Mouse (Mus musculus) forebrain, embryonic 11.5 days (tissue): ENCODE measurements around the gene Hnf1a. TPM values are rescaled to one million over a fixed set of nuclear protein-coding genes. Genes with fewer than 3 reads are reported as not detected.
A peak's percentile ranks its signal among the peaks of the same experiment; 100 is the strongest.
"Not testable (repeated sequence)": the region's sequence is repeated elsewhere in the genome, so short reads cannot be mapped to it uniquely, and the experiment has no call there.

Experiments used
- ATAC-seq: fragments of 200-750 bp; cut with Nextera tagmentation; replicated peaks from 2 replicates; pipeline ENCODE4 v1.8.0; 2017; ENCODE audit warnings: moderate TSS enrichment; ENCODE audit not compliant: low FRiP score
- DNase-seq: peaks from one replicate; pipeline ENCODE4 v3.0.0-alpha.2; 2017; ENCODE audit warnings: low spot score
- H3K27ac ChIP-seq: fragments of 300-500 bp; sonication (generic); 2 replicates; pipeline ENCODE4 v1.5.1; 2014; ENCODE audit warnings: low read depth, low read length
- H3K27me3 ChIP-seq: fragments of 300-500 bp; sonication (generic); 2 replicates; pipeline ENCODE4 v1.6.1; 2014; ENCODE audit warnings: mild to moderate bottlenecking, low read length, mixed read lengths; ENCODE audit not compliant: control insufficient read depth, insufficient read depth
- H3K36me3 ChIP-seq: fragments of 300-500 bp; sonication (generic); 2 replicates; pipeline ENCODE4 v1.6.1; 2014; ENCODE audit warnings: mild to moderate bottlenecking, low read length, moderate library complexity, mixed read lengths; ENCODE audit not compliant: control insufficient read depth, insufficient read depth
- H3K4me1 ChIP-seq: fragments of 300-500 bp; sonication (generic); replicated peaks from 2 replicates; pipeline ENCODE4 v1.6.1; 2014; ENCODE audit warnings: low read length, mixed read lengths; ENCODE audit not compliant: control insufficient read depth, insufficient read depth
- H3K4me2 ChIP-seq: fragments of 300-500 bp; sonication (generic); 2 replicates; pipeline ENCODE4 v1.6.1; 2014; ENCODE audit warnings: low read depth, mild to moderate bottlenecking, low read length, moderate library complexity, mixed read lengths; ENCODE audit not compliant: severe bottlenecking
- H3K4me3 ChIP-seq: fragments of 300-500 bp; sonication (generic); 2 replicates; pipeline ENCODE4 v1.5.1; 2014; ENCODE audit warnings: low read depth, low read length
- H3K9ac ChIP-seq: fragments of 300-500 bp; sonication (generic); 2 replicates; pipeline ENCODE4 v1.6.1; 2014; ENCODE audit warnings: low read length
- H3K9me3 ChIP-seq: fragments of 300-500 bp; sonication (generic); 2 replicates; pipeline ENCODE4 v1.6.1; 2016; ENCODE audit warnings: low read length, mixed read lengths; ENCODE audit not compliant: control insufficient read depth
- WGBS: fragments of 180-500 bp; shearing (Covaris S2); extraction: QIAGEN DNeasy Blood & Tissue Kit; methylation state at CpG from one replicate; pipeline ENCODE4 v1.1.7; 2014; 5-methylcytosine and 5-hydroxymethylcytosine counted together
- polyA plus RNA-seq: library from polyadenylated mRNA; unstranded; fragments of >200 nt; fragmentation: Nextera tagmentation; extraction: Ambion mirVana; gene quantifications from 2 replicates; pipeline ENCODE4 v1.2.1, GENCODE M21; 2014

The Hnf1a gene
- polyA plus RNA-seq, 1 experiment from 2014 or later: not detected

GRCm38 (mm10) chr5:114948891-114949290, 22.0 kb downstream of the Hnf1a start:
- Histone ChIP-seq H3K9ac (no peak overlapping the region), H3K4me1 (no peaks in the 10 kb centered on the region), H3K9me3 (no peaks in the 10 kb centered on the region), H3K27me3 (no peaks in the 10 kb centered on the region), H3K36me3 (peaks cover 4% of the 10 kb centered on the region), H3K4me3 (no peak overlapping the region), H3K27ac (no peak overlapping the region), H3K4me2 (no peak overlapping the region)
- no peak for ATAC-seq
- 87% methylated on average over 6 of the region's 6 CpGs for WGBS
- DNase-seq: no peak

- Histone ChIP-seq H3K36me3 (peaks cover 4% of the 10 kb centered on the region), H3K27ac (no peak overlapping the region), H3K9me3 (no peaks in the 10 kb centered on the region), H3K4me2 (no peak overlapping the region), H3K4me3 (no peak overlapping the region), H3K27me3 (no peaks in the 10 kb centered on the region), H3K9ac (no peak overlapping the region), H3K4me1 (no peaks in the 10 kb centered on the region)
- no peak for DNase-seq
- no peak for ATAC-seq
- 94% methylated on average over 10 of the region's 10 CpGs for WGBS
Observed at GRCm38 (mm10) chr5:114945072-114945471, 25.8 kb downstream of the Hnf1a start.

GRCm38 (mm10) chr5:114942766-114943130, 28.1 kb downstream of the Hnf1a start:
- H3K36me3 ChIP-seq: peaks cover 4% of the 10 kb centered on the region
- peak overlapping the region; percentile 88 for H3K9ac ChIP-seq
- no peak for ATAC-seq
- H3K27ac ChIP-seq: no peak overlapping the region
- H3K4me1 ChIP-seq: no peaks in the 10 kb centered on the region
- DNase-seq: no peak
- no peaks in the 10 kb centered on the region for H3K9me3 ChIP-seq
- H3K27me3 ChIP-seq: no peaks in the 10 kb centered on the region
- WGBS: 42% methylated on average over 4 of the region's 4 CpGs
- peak overlapping the region; percentile 79 for H3K4me3 ChIP-seq
- H3K4me2 ChIP-seq: peak overlapping the region; percentile 78

GRCm38 (mm10) chr5:114942074-114942765, 28.7 kb downstream of the Hnf1a start, which contains the start of gene 2210016L21Rik:
Gene 2210016L21Rik, plus strand, starts transcription at chr5:114942158.
- 1% methylated on average over 39 of the region's 39 CpGs for WGBS

GRCm38 (mm10) chr5:114941138-114941537, 29.8 kb downstream of the Hnf1a start:
- not testable (repeated sequence) for H3K9ac ChIP-seq, H3K27ac ChIP-seq, H3K36me3 ChIP-seq, DNase-seq, H3K9me3 ChIP-seq, H3K4me2 ChIP-seq, H3K27me3 ChIP-seq, H3K4me1 ChIP-seq, ATAC-seq, H3K4me3 ChIP-seq
- WGBS: 65% methylated on average over 3 of the region's 3 CpGs

More at GRCm38 (mm10) chr5:114942074-114942765, 28.7 kb downstream of the Hnf1a start, which contains the start of gene 2210016L21Rik:
- peak; percentile 92 for DNase-seq
- Histone ChIP-seq H3K4me2 (peak within 1 kb of the TSS; percentile 78), H3K4me3 (peak within 1 kb of the TSS; percentile 79), H3K4me1 (no peaks in the 10 kb centered on the region), H3K9ac (peak within 1 kb of the TSS; percentile 88), H3K27ac (peak within 1 kb of the TSS; percentile 46; the same call in 1 of the 2 replicates), H3K9me3 (no peaks in the 10 kb centered on the region), H3K36me3 (peaks cover 4% of the 10 kb centered on the region), H3K27me3 (no peaks in the 10 kb centered on the region)
- ATAC-seq: peak; percentile 94

GRCm38 (mm10) chr5:114935838-114936237, 35.1 kb downstream of the Hnf1a start:
- H3K9ac ChIP-seq: no peak overlapping the region
- no peak overlapping the region for H3K27ac ChIP-seq
- ATAC-seq (no peak), DNase-seq (no peak)
- H3K36me3 ChIP-seq: no peaks in the 10 kb centered on the region
- H3K4me2 ChIP-seq: no peak overlapping the region
- H3K9me3 ChIP-seq: no peaks in the 10 kb centered on the region
- no peak overlapping the region for H3K4me3 ChIP-seq
- H3K27me3 ChIP-seq: no peaks in the 10 kb centered on the region
- H3K4me1 ChIP-seq: no peaks in the 10 kb centered on the region
- WGBS: 28% methylated on average over 3 of the region's 3 CpGs

- Histone ChIP-seq H3K4me2 (no peak overlapping the region), H3K9ac (no peak overlapping the region), H3K27ac (no peak overlapping the region), H3K4me1 (no peaks in the 10 kb centered on the region), H3K36me3 (no peaks in the 10 kb centered on the region), H3K27me3 (no peaks in the 10 kb centered on the region), H3K9me3 (no peaks in the 10 kb centered on the region), H3K4me3 (no peak overlapping the region)
- ATAC-seq (no peak), DNase-seq (no peak)
- 80% methylated on average over 8 of the region's 8 CpGs for WGBS
Observed at GRCm38 (mm10) chr5:114933206-114933605, 37.7 kb downstream of the Hnf1a start.

GRCm38 (mm10) chr5:114931626-114932025, 39.3 kb downstream of the Hnf1a start:
- H3K4me2 ChIP-seq: no peak overlapping the region
- DNase-seq: no peak
- H3K4me3 ChIP-seq: no peak overlapping the region
- H3K36me3 ChIP-seq: no peaks in the 10 kb centered on the region
- no peak overlapping the region for H3K27ac ChIP-seq
- no peaks in the 10 kb centered on the region for H3K4me1 ChIP-seq
- no peak for ATAC-seq
- H3K27me3 ChIP-seq: no peaks in the 10 kb centered on the region
- no peaks in the 10 kb centered on the region for H3K9me3 ChIP-seq
- WGBS: 65% methylated on average over 5 of the region's 5 CpGs
- H3K9ac ChIP-seq: no peak overlapping the region

- Histone ChIP-seq H3K36me3 (no peaks in the 10 kb centered on the region), H3K9ac (no peak overlapping the region), H3K27ac (no peak overlapping the region), H3K9me3 (no peaks in the 10 kb centered on the region), H3K4me2 (no peak overlapping the region), H3K4me1 (no peaks in the 10 kb centered on the region), H3K27me3 (no peaks in the 10 kb centered on the region), H3K4me3 (no peak overlapping the region)
- no peak for DNase-seq
- 86% methylated on average over 9 of the region's 9 CpGs for WGBS
- no peak for ATAC-seq
Observed at GRCm38 (mm10) chr5:114926753-114927152, 44.1 kb downstream of the Hnf1a start.
